Mouse (Mus musculus) layer of hippocampus, adult 9-11 months (tissue): ENCODE measurements around the gene Gm21830.
A peak's percentile ranks its signal among the peaks of the same experiment; 100 is the strongest.
"Not testable (repeated sequence)": the region's sequence is repeated elsewhere in the genome, so short reads cannot be mapped to it uniquely, and the experiment has no call there.

Source experiments
- DNase-seq: peaks from one replicate; pipeline ENCODE4 v3.0.0; 2022

The Gm21830 gene

GRCm38 (mm10) chr2:67413425-67413824 is at the start of gene Gm21830:
Gene Gm21830, plus strand, starts transcription at chr2:67413725.
- not testable (repeated sequence) for DNase-seq

- peak; percentile 31 for DNase-seq
These were observed 49.0 kb upstream of the Gm21830 start for GRCm38 (mm10) chr2:67364506-67364905.

- no peak for DNase-seq
These were observed 35.0 kb upstream of the Gm21830 start for GRCm38 (mm10) chr2:67378504-67378903.

GRCm38 (mm10) chr2:67420853-67421252 is 7.3 kb downstream of the Gm21830 start:
- DNase-seq: no peak

- DNase-seq: no peak
These were observed 9.3 kb downstream of the Gm21830 start for GRCm38 (mm10) chr2:67422799-67423198.

- DNase-seq: no peak
These were observed 19.6 kb downstream of the Gm21830 start, which contains the start of gene Gm26727 for GRCm38 (mm10) chr2:67433081-67433480. Gene Gm26727, minus strand, starts transcription at chr2:67433181.

GRCm38 (mm10) chr2:67438309-67438708 is 24.8 kb downstream of the Gm21830 start:
- DNase-seq: no peak

GRCm38 (mm10) chr2:67445780-67446179 is 32.3 kb downstream of the Gm21830 start, which contains the start of gene Xirp2:
Gene Xirp2, plus strand, starts transcription at chr2:67446002.
- no peak for DNase-seq

- DNase-seq: no peak
These were observed 33.2 kb downstream of the Gm21830 start for GRCm38 (mm10) chr2:67446772-67447171.

GRCm38 (mm10) chr2:67447206-67447605 is 33.7 kb downstream of the Gm21830 start:
- peak; percentile 10 for DNase-seq

- DNase-seq: no peak
These were observed 47.3 kb downstream of the Gm21830 start for GRCm38 (mm10) chr2:67460857-67461256.

- no peak for DNase-seq
These were observed 53.5 kb downstream of the Gm21830 start for GRCm38 (mm10) chr2:67467036-67467435.

GRCm38 (mm10) chr2:67470030-67470429 is 56.5 kb downstream of the Gm21830 start:
- not testable (repeated sequence) for DNase-seq

GRCm38 (mm10) chr2:67477753-67478152 is 64.2 kb downstream of the Gm21830 start:
- no peak for DNase-seq

- DNase-seq: no peak
These were observed 67.5 kb downstream of the Gm21830 start for GRCm38 (mm10) chr2:67481051-67481450.
